ENCODE assay signal across 13 mouse cellular contexts in the genomic region with DNA sequence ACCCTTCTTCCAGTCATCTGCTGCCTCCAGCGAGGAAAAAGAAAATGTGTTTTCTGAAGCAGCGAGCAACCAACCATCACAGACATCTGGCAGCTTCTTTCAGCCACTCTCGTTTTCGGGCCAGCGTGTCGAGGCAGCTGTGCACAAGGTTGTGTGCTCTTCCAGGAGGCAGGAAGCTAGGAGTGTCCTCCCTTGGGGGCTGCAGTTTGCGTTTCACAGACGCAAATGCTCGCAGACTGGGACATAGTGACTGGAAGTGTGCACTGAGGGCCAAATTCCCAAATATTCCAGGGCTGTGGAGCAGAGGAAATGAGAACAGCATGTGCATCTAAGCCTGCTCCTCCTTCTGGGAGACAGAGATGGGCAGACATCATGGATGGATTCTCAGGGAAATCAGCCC.
DNase-seq lines count a peak whose midpoint lies in the region; ATAC-seq lines count a peak whose summit lies in the region.
"Had no signal": no experiment of that assay in that cellular context is flagged by ENCODE, and none has a peak within 500 bp of the region (broad histone marks: within the 10 kb centered on the region; RNA-seq: fewer than 3 reads in every experiment).

No protein-coding gene starts in this region.

- ATAC-seq in kidney, embryonic 16.5 days (ENCODE audit: low FRiP score, low TSS enrichment) = no peak
- ATAC-seq in kidney, embryonic 15.5 days (replicated peaks; ENCODE audit: low FRiP score) = no peak
- no peak for ATAC-seq in embryonic facial prominence, embryonic 11.5 days (replicated peaks; ENCODE audit: insufficient number of reproducible peaks, low FRiP score, low TSS enrichment, low read depth)
- ATAC-seq: intestine, embryonic 16.5 days had no signal

- peaks cover 15% of the 10 kb centered on the region for H3K4me1 ChIP-seq in kidney, embryonic 16.5 days (ENCODE audit: insufficient read depth, low read length)
- peaks cover 26% of the 10 kb centered on the region for H3K4me1 ChIP-seq in kidney, embryonic 15.5 days
- H3K4me1 ChIP-seq in embryonic facial prominence, embryonic 11.5 days (ENCODE audit: control insufficient read depth, insufficient read depth, low read length) = peaks cover 3% of the 10 kb centered on the region; the same call in 1 of the 2 replicates
- H3K4me1 ChIP-seq: midbrain, embryonic 12.5 days had no signal

- no peaks in the 10 kb centered on the region for H3K27me3 ChIP-seq in kidney, embryonic 16.5 days (ENCODE audit: insufficient read depth, low read length)
- no peaks in the 10 kb centered on the region for H3K27me3 ChIP-seq in kidney, embryonic 15.5 days
- no peaks in the 10 kb centered on the region for H3K27me3 ChIP-seq in embryonic facial prominence, embryonic 11.5 days (ENCODE audit: control insufficient read depth, insufficient read depth, low read length)
- H3K27me3 ChIP-seq: midbrain, embryonic 12.5 days had no signal

- peak; percentile 45 for DNase-seq in embryonic facial prominence, embryonic 11.5 days (ENCODE audit: low spot score)
- DNase-seq in gastrocnemius, adult 18-20 months (ENCODE audit: low spot score) = peak; percentile 76
- peak; percentile 59 for DNase-seq in heart, postnatal 25 days (ENCODE audit: low spot score)
- DNase-seq in thymus, postnatal 4 days = no peak
- no peak for DNase-seq in lung, adult 18-20 months
- DNase-seq in adrenal gland, postnatal 14 days = no peak
- DNase-seq: cerebellum, adult 2 months; right cerebral cortex, postnatal 25 days had no signal

- H3K9ac ChIP-seq in kidney, embryonic 16.5 days (replicated peaks; ENCODE audit: low read length) = no peak overlapping the region
- no peak overlapping the region for H3K9ac ChIP-seq in kidney, embryonic 15.5 days
- H3K9ac ChIP-seq in embryonic facial prominence, embryonic 11.5 days (replicated peaks; ENCODE audit: low read length) = no peak overlapping the region
- H3K9ac ChIP-seq: midbrain, embryonic 12.5 days had no signal

- H3K4me3 ChIP-seq in kidney, embryonic 16.5 days (ENCODE audit: low read length) = no peak overlapping the region
- H3K4me3 ChIP-seq in kidney, embryonic 15.5 days (replicated peaks) = no peak overlapping the region
- no peak overlapping the region for H3K4me3 ChIP-seq in embryonic facial prominence, embryonic 11.5 days (ENCODE audit: low read depth, low read length)
- H3K4me3 ChIP-seq: midbrain, embryonic 12.5 days had no signal

- no peaks in the 10 kb centered on the region for H3K36me3 ChIP-seq in kidney, embryonic 16.5 days (ENCODE audit: insufficient read depth, low read length)
- no peaks in the 10 kb centered on the region for H3K36me3 ChIP-seq in kidney, embryonic 15.5 days
- H3K36me3 ChIP-seq in embryonic facial prominence, embryonic 11.5 days (replicated peaks; ENCODE audit: control insufficient read depth, insufficient read depth, low read depth, low read length) = no peaks in the 10 kb centered on the region
- H3K36me3 ChIP-seq: midbrain, embryonic 12.5 days had no signal

- H3K4me2 ChIP-seq in kidney, embryonic 16.5 days (replicated peaks; ENCODE audit: low read depth, low read length) = no peak overlapping the region
- no peak overlapping the region for H3K4me2 ChIP-seq in kidney, embryonic 15.5 days
- no peak overlapping the region for H3K4me2 ChIP-seq in embryonic facial prominence, embryonic 11.5 days (ENCODE audit: low read depth, low read length)
- H3K4me2 ChIP-seq: midbrain, embryonic 12.5 days had no signal

- 40% methylated on average over 9 of the region's 9 CpGs for WGBS in kidney, embryonic 16.5 days
- 29% methylated on average over 9 of the region's 9 CpGs for whole genome bisulfite sequencing in kidney, embryonic 15.5 days
- 28% methylated on average over 9 of the region's 9 CpGs for WGBS in embryonic facial prominence, embryonic 11.5 days

- no peaks in the 10 kb centered on the region for H3K9me3 ChIP-seq in kidney, embryonic 16.5 days (ENCODE audit: low read length)
- no peaks in the 10 kb centered on the region for H3K9me3 ChIP-seq in kidney, embryonic 15.5 days (replicated peaks)
- H3K9me3 ChIP-seq in embryonic facial prominence, embryonic 11.5 days (replicated peaks; ENCODE audit: control insufficient read depth, low read length) = no peaks in the 10 kb centered on the region
- H3K9me3 ChIP-seq: midbrain, embryonic 12.5 days had no signal

- intact Hi-C loops in heart, postnatal 25 days (cut with DNase I) = no loop called here

- peak overlapping the region; percentile 15; the same call in 1 of the 2 replicates for H3K27ac ChIP-seq in kidney, embryonic 16.5 days (ENCODE audit: low read length)
- no peak overlapping the region for H3K27ac ChIP-seq in kidney, embryonic 15.5 days
- no peak overlapping the region for H3K27ac ChIP-seq in embryonic facial prominence, embryonic 11.5 days (replicated peaks; ENCODE audit: low read depth, low read length)
- H3K27ac ChIP-seq: midbrain, embryonic 12.5 days; stomach, postnatal 0 days had no signal

Comparison
In these comparisons a context has a peak if more than half of its experiments do, and no peak if none do; other contexts are left out.
1. DNase-seq: peak in embryonic facial prominence, embryonic 11.5 days (single experiment), gastrocnemius, adult 18-20 months (single experiment) and heart, postnatal 25 days (single experiment); none in thymus, postnatal 4 days (single experiment), lung, adult 18-20 months (0 of 2) and adrenal gland, postnatal 14 days (single experiment).